Mouse (Mus musculus) heart, postnatal 0 days (tissue): ENCODE measurements at regions not wholly inside any gene's neighbourhood (a gene's known extent, or its start where the extent isn't known, plus 50 kb on each side); places are given as distances from the start of the nearest gene placed in this dataset.

Experiments used
- ATAC-seq: fragments of 200-750 bp; cut with Nextera tagmentation; 2 replicates; pipeline ENCODE4 v1.8.0; 2017; ENCODE audit warnings: low read depth, moderate number of reproducible peaks, moderate library complexity; ENCODE audit not compliant: insufficient read depth
- DNase-seq: peaks from one replicate; pipeline ENCODE4 v3.0.0-alpha.2; 2016; ENCODE audit warnings: low spot score
- H3K27ac ChIP-seq: fragments of 300-500 bp; sonication (generic); 2 replicates; pipeline ENCODE4 v1.5.1; 2014; ENCODE audit warnings: low read depth, mild to moderate bottlenecking
- H3K27me3 ChIP-seq: fragments of 300-500 bp; sonication (generic); 2 replicates; pipeline ENCODE4 v1.6.1; 2014; ENCODE audit warnings: low read length, mixed read lengths; ENCODE audit not compliant: control insufficient read depth, insufficient read depth
- H3K36me3 ChIP-seq: fragments of 300-500 bp; sonication (generic); replicated peaks from 2 replicates; pipeline ENCODE4 v1.6.1; 2014; ENCODE audit warnings: low read length, mixed read lengths; ENCODE audit not compliant: control insufficient read depth, insufficient read depth
- H3K4me1 ChIP-seq: fragments of 300-500 bp; sonication (generic); 2 replicates; pipeline ENCODE4 v1.6.1; 2014; ENCODE audit warnings: antibody characterized with exemption; ENCODE audit not compliant: control insufficient read depth, insufficient read depth
- H3K4me2 ChIP-seq: fragments of 300-500 bp; sonication (generic); 2 replicates; pipeline ENCODE4 v1.6.1; 2014; ENCODE audit warnings: low read depth, mild to moderate bottlenecking, low read length, moderate library complexity
- H3K4me3 ChIP-seq: fragments of 300-500 bp; sonication (generic); 2 replicates; pipeline ENCODE4 v1.5.1; 2014; ENCODE audit warnings: low read depth, low read length
- H3K9ac ChIP-seq: fragments of 300-500 bp; sonication (generic); replicated peaks from 2 replicates; pipeline ENCODE4 v1.6.1; 2014; ENCODE audit warnings: low read depth, low read length, mixed read lengths
- H3K9me3 ChIP-seq: fragments of 300-500 bp; sonication (generic); replicated peaks from 2 replicates; pipeline ENCODE4 v1.6.1; 2016; ENCODE audit warnings: low read length; ENCODE audit not compliant: control insufficient read depth
- CTCF ChIP-seq: IDR thresholded peaks from 2 replicates; pipeline ENCODE4 v1.5.1; 2016; ENCODE audit warnings: antibody characterized with exemption, control low read depth, low read depth
- EP300 ChIP-seq: IDR thresholded peaks from 2 replicates; pipeline ENCODE4 v1.6.1; 2016; ENCODE audit warnings: antibody characterized with exemption, low read depth
- WGBS: fragments of 180-500 bp; shearing (Covaris S2); extraction: QIAGEN DNeasy Blood & Tissue Kit; methylation state at CpG from one replicate; pipeline ENCODE4 v1.1.7; 2014; 5-methylcytosine and 5-hydroxymethylcytosine counted together

- no peak overlapping the region for H3K9ac ChIP-seq
- no peak for DNase-seq
Measured at GRCm38 (mm10) chr10:66743254-66743653, 352.7 kb upstream of the Jmjd1c start.

DNA sequence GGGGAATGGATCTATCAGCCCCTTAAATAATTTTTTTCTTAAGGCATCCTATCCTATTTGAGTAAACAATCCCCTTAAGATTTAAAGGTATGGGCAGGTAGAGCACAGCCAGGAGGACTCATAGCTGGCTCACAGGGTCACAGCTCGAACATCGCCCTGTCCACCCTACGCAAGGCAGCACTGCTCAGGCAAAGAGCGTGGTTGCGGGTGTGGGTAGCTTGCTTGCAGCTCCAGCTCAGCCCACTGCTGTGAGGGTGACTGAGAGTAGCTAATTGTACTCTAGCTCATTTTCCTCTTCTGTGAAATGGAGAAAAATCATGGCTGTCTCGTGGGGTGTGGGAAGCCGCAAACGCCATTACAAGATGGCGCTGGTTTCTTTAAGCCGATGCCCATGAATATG is 350.1 kb upstream of the Jmjd1c start:
- Histone ChIP-seq H3K4me3 (no peak overlapping the region), H3K9ac (no peak overlapping the region), H3K27me3 (no peaks in the 10 kb centered on the region), H3K27ac (no peak overlapping the region), H3K36me3 (no peaks in the 10 kb centered on the region), H3K4me2 (no peak overlapping the region), H3K4me1 (no peaks in the 10 kb centered on the region), H3K9me3 (no peaks in the 10 kb centered on the region)
- 92% methylated on average over 10 of the region's 10 CpGs for WGBS
- ATAC-seq (no peak), DNase-seq (no peak)
- TF ChIP-seq CTCF (no peak), EP300 (no peak)

More at GRCm38 (mm10) chr10:66743254-66743653, 352.7 kb upstream of the Jmjd1c start:
- TF ChIP-seq EP300 (no peak), CTCF (no peak)
- no peak overlapping the region for H3K4me2 ChIP-seq
- H3K27me3 ChIP-seq, result no peaks in the 10 kb centered on the region
- no peaks in the 10 kb centered on the region for H3K36me3 ChIP-seq
- H3K4me1 ChIP-seq, result no peaks in the 10 kb centered on the region
- WGBS, result 80% methylated on average over 6 of the region's 6 CpGs
- H3K4me3 ChIP-seq, result no peak overlapping the region
- no peaks in the 10 kb centered on the region for H3K9me3 ChIP-seq
- no peak overlapping the region for H3K27ac ChIP-seq
- no peak for ATAC-seq

- H3K9ac ChIP-seq, result no peak overlapping the region
- H3K4me3 ChIP-seq, result no peak overlapping the region
- no peaks in the 10 kb centered on the region for H3K9me3 ChIP-seq
- no peak overlapping the region for H3K4me2 ChIP-seq
- no peaks in the 10 kb centered on the region for H3K27me3 ChIP-seq
- H3K36me3 ChIP-seq, result no peaks in the 10 kb centered on the region
- no peak for DNase-seq
- no peaks in the 10 kb centered on the region for H3K4me1 ChIP-seq
- no peak for ATAC-seq
- WGBS, result 79% methylated on average over 7 of the region's 7 CpGs
- TF ChIP-seq CTCF (no peak), EP300 (no peak)
- no peak overlapping the region for H3K27ac ChIP-seq
Measured at GRCm38 (mm10) chr10:66752237-66752810, 343.6 kb upstream of the Jmjd1c start.

DNA sequence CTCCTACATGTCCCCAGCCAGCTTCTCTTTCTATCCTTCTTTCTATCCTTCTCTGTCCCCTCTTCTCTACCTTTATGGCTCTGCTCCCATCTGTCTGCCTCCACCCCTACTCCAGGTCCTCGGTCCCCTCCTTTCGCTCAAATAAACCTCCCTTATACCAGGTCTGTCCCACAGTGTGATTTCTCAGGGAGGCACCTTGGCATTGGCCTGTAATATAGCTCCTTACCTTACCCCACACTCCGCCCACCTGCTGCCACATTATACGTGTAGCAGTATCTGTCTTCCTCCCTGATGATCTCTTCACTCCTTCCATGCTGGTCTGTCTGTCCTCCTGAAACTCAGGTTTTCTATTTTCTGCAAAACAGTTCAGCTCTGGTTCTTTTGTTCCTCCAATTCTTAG is 339.1 kb upstream of the Jmjd1c start:
- Histone ChIP-seq H3K27ac (no peak overlapping the region), H3K27me3 (no peaks in the 10 kb centered on the region), H3K36me3 (no peaks in the 10 kb centered on the region), H3K4me1 (no peaks in the 10 kb centered on the region), H3K4me2 (no peak overlapping the region), H3K4me3 (no peak overlapping the region), H3K9ac (no peak overlapping the region), H3K9me3 (no peaks in the 10 kb centered on the region)
- no peak for ATAC-seq
- DNase-seq, result no peak
- TF ChIP-seq EP300, result no peak
- TF ChIP-seq CTCF, result no peak
- WGBS, result 86% methylated on average over 4 of the region's 4 CpGs

DNA sequence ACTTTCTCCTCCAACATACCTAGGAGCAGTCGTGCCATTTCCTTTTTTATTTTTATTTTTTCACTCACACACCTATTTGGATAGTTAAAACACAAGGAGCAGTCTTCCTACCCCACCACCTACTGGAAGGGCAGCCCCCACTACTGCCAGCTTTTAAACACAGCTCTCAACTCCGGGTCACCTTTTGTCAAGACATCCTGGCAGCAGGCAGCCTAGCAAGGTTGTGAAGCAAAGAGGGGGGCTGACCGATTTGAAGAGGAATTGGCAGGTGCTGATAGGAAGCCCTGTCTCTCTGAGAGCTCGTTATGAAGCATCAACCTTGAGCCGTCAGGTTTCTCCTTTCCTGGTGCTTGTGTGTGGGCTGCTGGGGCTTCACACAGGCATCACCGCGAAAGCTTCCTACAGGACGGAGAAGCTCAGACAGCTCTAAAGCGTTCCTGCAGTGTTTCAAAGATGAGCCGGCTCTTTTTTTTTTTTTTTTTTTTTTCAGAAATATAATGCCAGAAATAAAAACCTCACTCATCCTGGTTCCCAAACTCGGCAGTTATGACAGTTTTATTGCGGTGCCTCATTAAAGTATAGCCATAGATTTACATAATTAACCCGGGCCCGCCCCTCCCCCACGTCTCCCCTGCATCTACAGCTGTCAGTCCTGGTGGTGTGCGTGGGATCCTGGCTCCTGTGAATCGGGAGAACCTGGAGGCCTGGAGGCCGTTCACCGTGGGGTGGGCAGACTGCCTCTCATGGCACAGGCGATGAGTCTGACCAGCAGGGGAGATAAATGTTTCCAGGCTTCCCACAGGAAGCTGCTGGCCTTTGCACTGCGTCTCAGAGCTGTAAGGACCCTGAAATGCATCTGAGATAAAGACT is 325.5 kb upstream of the Jmjd1c start:
- 26% methylated on average over 21 of the region's 21 CpGs for WGBS
- Histone ChIP-seq H3K4me2 (peak overlapping the region; percentile 12; the same call in 1 of the 2 replicates), H3K4me3 (no peak overlapping the region), H3K4me1 (no peaks in the 10 kb centered on the region), H3K9ac (no peak overlapping the region), H3K36me3 (no peaks in the 10 kb centered on the region), H3K27ac (no peak overlapping the region), H3K9me3 (peaks cover 17% of the 10 kb centered on the region), H3K27me3 (no peaks in the 10 kb centered on the region)
- no peak for DNase-seq
- no peak for ATAC-seq
- no peak for TF ChIP-seq EP300
- no peak for TF ChIP-seq CTCF
